Mouse (Mus musculus) ES-Bruce4 (cell line): ENCODE data around the gene Palm2.

Experiments
- CTCF ChIP-seq: IDR thresholded peaks from one replicate; pipeline ENCODE4 v1.8.1; 2011; ENCODE audit warnings: low read depth, low read length
- POLR2A ChIP-seq: IDR thresholded peaks from one replicate; pipeline ENCODE4 v1.8.1; 2011; ENCODE audit warnings: low read length; ENCODE audit not compliant: insufficient read depth

DNA sequence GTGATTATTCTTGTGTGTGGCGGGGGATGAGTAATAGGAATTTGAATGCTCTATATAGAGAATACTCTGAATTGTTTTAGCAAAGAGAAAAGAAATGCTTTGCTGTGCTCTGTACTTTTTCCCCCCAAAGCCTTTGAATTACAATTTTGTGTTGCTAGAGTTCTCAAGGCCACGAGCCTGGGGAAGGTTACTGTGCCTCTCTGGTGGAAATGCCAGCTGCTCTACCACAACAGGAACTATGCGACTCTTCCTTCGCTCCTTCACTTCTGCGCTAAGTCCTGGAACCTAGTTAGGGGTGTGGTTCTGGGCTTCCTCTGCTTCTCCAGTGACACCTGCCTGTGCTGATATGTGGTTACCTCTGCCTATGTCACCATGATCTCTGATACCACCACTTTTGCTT lies 178.7 kb downstream of the Palm2 start:
- TF ChIP-seq CTCF: no peak
- TF ChIP-seq POLR2A: no peak
